Mouse (Mus musculus) megakaryocyte, adult 5-6 weeks (primary cell): ENCODE results near the gene Acat1. TPM values are rescaled to one million over a fixed set of nuclear protein-coding genes. Genes with fewer than 3 reads are reported as not detected.

ENCODE experiments used
- ATAC-seq: 2 replicates; pipeline ENCODE4 v1.8.0; 2016; ENCODE audit warnings: mild to moderate bottlenecking, inconsistent platforms; ENCODE audit not compliant: poor library complexity, severe bottlenecking
- total RNA-seq, 2 experiments: library from RNA; stranded (forward) in 1 of 2; stranded (reverse) in 1 of 2; fragments of 153-499, 151-499 nt in 1 of 2; fragments of 221-1000, 200-1000 nt in 1 of 2; gene quantifications; 2 replicates each; pipeline versions ENCODE4 v1.2.3 to v1.2.4; 2015 to 2017

Acat1 gene
- total RNA-seq (2015) (66.1 and 78.8 TPM in 2 replicates), total RNA-seq (2017) (50.8 and 62.4 TPM in 2 replicates)

DNA sequence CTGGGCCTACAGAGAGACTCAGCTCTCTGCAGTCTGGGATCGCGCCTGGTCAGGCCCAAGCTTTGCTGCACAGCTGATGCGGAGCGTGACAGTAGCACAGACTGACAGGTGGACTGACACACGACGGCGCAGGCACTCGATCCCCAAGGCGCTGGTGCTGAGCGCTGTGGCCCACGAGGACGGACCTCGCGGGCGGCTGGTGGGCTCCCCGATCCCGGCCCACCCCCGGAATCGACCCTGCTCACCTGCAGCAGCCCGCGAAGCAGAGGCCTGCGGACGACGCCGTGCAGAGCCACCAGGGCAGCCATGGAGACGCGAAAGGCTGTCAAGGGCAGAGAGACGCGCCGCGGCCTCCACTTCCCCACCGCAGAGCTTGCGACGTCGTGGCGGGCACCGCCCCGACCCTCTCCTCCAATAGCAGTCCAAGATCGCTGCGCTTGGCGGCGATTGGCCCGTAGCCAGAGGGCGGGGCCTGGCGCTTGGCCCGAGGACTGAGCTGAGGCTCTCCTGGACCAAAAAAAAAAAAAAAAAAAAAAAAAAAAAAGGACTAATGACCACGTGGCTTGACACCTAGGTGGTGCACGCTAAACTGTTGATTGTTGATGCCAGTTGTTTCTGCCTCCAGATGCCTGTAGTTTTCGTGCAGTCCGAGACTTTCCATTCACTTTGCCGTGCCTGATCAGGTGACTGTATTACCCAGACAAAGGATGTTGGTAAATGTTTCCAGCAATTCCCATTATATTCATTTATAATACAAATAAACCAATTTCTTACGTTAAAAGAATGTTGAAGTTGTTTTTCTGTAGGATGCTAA lies at the start of gene Acat1:
Gene Acat1, minus strand, starts transcription at position 415 of the 814 bp plus-strand sequence.
- ATAC-seq, result peak; percentile 100

DNA sequence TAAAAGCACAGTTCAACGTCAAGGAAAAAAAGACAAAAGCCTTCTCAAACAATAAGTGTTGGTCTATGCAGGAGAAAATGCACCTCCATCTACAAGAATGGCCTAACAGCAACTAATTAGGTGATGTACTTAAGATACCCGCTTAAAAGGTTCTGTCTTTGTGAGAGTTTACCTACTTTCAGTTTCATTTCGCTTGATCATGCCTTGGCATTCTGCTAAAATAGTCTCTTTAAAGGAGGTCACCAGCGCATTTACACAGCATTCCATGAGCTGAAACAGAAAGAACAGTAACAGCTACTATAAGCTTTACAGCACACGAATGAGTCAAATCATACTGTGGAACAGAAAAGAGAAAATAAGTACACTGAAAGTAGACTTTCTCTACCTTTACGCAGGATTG lies 24.6 kb upstream of the Acat1 start:
- ATAC-seq, result no peak

GRCm38 (mm10) chr9:53615246-53615645 lies 5.1 kb upstream of the Acat1 start:
- ATAC-seq, result no peak

DNA sequence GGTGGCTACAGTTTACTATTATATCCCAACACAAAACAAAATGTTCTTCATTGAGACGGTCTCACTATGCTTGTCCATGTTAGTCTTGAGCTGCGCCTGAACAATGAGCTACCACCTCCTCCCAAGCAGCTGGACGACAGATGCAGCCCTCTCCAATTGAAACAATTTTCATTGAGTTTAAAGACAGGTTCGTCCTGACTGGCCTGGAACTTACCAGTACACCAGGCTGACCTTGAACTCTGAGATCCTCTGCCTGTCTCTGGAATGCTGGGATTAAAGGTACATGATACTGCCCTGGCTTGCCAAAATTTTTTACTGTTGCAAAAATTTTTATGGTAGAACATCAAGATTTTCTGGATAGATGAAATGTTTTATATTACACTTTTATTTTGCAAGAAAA lies 4.1 kb upstream of the Acat1 start:
- no peak for ATAC-seq

GRCm38 (mm10) chr9:53609306-53609967 lies 745 bp downstream of the Acat1 start:
- ATAC-seq, result no peak

GRCm38 (mm10) chr9:53607816-53608215 lies 2.4 kb downstream of the Acat1 start:
- no peak for ATAC-seq

- no peak for ATAC-seq
Observed at GRCm38 (mm10) chr9:53607192-53607591, 3.0 kb downstream of the Acat1 start.

DNA sequence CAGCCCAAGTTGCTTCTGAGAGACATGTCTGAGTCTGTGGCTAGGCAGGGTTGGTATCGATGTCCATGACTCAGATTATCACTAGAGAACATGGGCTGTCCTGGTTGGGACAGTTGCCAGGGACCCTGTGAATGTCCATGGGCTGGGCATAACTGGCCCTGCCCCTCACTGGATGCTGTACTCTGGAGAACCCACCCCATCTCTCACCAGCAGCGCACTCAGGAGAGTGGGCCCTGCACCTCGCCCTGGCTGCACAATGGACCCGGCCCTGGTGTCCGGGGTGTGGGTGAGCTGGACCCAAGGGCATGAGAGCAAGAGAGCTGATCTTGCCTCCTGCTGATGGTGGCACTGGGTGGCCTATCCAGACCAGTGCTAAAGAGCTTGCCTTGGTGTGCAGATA lies 5.2 kb downstream of the Acat1 start:
- ATAC-seq, result no peak

GRCm38 (mm10) chr9:53603849-53604248 lies 6.3 kb downstream of the Acat1 start:
- ATAC-seq, result no peak

GRCm38 (mm10) chr9:53603384-53603783 lies 6.8 kb downstream of the Acat1 start:
- ATAC-seq, result peak; percentile 90

GRCm38 (mm10) chr9:53601541-53601940 lies 8.6 kb downstream of the Acat1 start:
- ATAC-seq, result no peak

DNA sequence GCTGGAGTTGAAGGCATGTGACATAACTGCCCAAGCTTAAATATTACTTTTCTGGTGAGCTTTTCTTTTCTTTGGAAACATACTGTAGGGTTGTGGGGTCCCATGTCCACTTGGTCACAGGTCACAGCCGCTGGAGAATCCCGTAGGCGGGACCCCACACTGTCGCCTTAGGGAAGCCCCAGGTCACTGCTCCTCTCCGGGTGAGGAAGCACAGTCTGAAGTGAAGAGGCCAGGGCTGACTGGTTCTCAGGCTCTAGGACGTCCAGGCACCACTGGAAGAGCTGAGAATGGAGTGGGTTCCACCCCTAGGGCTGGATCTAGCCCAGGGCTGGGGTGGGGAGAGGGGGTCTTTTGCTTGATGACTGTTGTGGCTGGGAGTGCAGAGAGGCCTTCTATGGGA lies 11.6 kb downstream of the Acat1 start:
- no peak for ATAC-seq

- ATAC-seq, result no peak
Observed at GRCm38 (mm10) chr9:53596971-53597600, 13.1 kb downstream of the Acat1 start.

- peak; percentile 98 for ATAC-seq
Observed at GRCm38 (mm10) chr9:53594764-53595163, 15.4 kb downstream of the Acat1 start.

DNA sequence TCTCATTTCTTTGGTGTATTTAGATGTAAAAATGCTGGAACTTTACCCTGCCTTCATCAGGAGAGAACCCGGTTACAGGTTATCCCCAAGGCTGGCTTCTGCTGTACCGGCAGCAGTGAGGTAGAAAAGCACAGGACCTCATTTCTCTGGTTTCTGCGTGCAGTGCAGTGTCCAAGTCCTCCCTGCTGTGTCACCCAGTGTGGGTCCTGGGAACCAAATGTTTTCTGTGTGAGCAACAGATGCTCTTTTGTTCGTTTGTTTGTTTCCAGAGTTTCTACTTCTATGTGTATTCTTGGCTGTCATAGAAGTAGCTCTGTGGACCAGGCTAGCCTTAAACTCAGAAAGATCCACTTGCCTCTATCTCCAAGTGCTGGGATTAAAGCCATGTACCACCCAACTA lies 28.3 kb downstream of the Acat1 start:
- no peak for ATAC-seq

DNA sequence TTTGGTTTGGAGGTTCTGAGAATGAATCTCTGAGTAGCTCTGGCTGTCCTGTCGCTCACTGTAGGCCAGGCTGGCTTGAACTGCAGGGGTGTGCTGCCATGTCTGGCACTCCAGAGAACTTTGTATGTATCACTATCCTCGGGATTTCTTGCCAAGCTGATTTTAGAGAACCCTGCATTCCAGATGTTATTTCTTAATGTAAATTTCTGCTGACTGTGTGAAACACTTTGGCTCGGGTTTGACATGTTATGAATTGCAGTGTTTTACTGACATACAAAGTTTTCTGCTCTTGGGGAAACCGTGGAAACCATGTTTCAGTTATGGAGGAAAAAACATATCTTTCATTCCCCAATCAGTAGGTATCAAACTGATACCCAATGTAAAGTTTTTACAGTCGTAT lies 34.5 kb downstream of the Acat1 start:
- ATAC-seq, result no peak

- no peak for ATAC-seq
Observed at GRCm38 (mm10) chr9:53572516-53573307, 37.5 kb downstream of the Acat1 start.

- ATAC-seq, result no peak
Observed at GRCm38 (mm10) chr9:53570662-53571061, 39.5 kb downstream of the Acat1 start.

- no peak; the same call in 1 of the 2 replicates for ATAC-seq
Observed at GRCm38 (mm10) chr9:53537336-53537965, 72.7 kb downstream of the Acat1 start.

- peak; percentile 94 for ATAC-seq
Observed at GRCm38 (mm10) chr9:53536558-53537320, 73.4 kb downstream of the Acat1 start, which contains the start of the genes Atm and Npat. Gene Atm, minus strand, starts transcription at chr9:53536740. Gene Npat, plus strand, starts transcription at chr9:53537047.
